Mouse (Mus musculus) cerebellum, postnatal 25 days (tissue): ENCODE data around the gene Fibin.

Source experiments
- DNase-seq, 2 experiments: peaks; one replicate each; pipeline ENCODE4 v3.0.0; 2021; ENCODE audit warnings: mixed read lengths in 2 of 2

Fibin gene

DNA sequence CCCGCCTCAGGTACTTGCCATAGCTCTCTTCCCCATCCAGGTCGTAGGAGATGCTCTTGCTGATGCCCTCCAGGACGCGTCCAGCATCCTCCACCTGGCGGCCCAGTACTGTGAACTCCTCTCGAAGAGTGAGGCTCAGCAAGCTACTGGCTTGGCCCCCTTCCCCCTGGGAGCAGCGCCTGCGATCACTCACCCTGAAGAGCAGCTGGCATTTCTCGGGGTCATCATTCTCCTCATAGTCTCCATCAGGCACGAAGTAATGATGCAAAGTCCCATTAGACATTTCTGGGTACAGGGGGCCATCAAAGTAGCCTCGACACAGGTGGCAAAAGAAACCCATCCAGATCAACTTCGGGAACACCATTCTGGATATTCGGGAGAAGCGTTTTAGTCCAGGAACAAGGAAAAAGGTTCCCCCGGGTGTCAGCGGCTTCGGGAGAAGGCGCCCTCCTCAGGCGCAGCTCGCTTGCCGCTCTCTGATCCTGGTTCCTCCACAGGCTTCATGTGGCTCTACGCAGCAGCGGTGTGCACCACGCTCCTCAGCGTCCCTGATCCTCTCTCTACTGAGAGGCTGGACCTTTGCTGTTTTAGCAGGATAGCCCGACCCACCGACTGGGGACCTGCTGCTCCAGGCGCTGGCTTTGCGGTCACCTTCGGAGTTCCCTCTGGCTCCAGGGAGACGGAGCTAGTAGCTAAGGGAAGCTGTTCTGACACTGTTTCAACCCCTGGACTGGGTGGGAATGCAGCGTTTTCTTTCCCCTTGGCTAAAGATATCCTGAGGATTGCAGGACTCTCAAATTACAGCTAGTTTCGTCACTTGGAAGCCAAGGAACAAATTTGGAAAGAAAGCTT, at the start of gene Fibin:
Fibin (minus strand) TSS at position 752 of the 852 bp plus-strand sequence.
- DNase-seq, result peak; percentile 31 to 49

DNA sequence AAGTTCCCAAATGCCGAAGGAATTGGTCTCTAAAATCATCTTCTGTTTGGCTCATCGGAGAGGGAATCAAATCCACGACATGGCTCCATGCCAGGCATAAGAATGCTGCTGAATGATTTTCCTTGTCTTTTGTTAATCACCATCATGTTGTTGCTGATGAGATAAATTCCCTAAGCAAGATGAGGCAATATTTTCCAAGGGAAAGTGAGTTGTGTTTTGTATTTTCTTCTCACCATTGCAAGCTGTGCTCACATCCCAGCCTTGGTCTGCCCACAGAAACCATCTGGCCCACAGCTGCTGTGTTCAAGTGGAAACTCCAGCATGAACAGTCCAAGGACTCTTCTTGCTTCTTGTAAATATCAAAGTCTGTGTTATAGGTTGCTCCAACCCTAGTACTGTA, 48.4 kb upstream of the Fibin start:
- DNase-seq, result no peak

DNA sequence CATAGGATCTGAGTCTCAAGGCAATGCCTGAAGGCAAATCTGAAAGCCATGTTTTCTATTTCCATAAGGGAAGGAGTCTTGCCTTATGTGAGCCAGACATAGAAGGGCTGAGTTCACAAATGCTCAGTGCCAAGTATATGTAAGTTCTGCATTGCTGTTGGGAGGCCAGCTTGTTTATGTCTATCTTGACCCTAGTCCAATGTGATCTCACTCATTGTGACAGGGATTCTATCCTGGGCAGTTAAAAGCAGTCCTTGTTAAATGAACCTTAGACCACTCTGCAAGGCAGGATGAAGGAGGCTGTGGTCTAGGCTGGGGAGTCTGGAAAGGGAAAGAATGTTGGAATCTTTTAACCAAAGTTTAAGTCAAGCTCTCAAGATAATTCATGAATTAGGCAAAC, 45.8 kb upstream of the Fibin start:
- no peak for DNase-seq

DNA sequence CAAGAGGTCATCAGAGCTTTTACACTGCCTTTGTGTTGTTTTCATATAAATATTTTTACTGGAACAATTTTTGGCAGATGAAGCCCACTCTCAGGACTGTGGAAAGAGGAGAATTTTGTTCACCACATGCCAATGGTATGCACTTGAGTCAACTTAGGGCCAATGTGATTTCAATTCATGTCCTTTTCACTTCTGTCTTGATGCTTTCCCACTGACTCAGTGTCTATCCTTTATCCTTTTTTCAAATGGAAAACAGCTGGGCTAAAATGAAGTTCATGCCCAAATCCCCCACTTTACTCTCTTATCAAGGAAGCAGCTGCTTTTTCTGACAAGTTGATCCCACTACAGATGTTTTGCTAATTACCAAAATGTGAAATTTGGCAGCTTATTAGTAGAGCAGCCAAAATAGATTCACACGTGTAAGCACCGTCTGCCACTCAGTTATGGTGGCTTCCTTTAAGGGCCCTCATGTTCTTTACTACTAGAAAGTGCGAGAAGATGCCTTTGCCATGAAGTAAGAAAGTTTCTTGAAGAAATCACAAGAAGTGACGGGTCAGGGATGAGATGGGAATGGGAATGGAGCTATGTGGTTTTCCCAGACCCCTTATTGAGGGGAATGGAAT, 29.8 kb upstream of the Fibin start:
- DNase-seq, result no peak

DNA sequence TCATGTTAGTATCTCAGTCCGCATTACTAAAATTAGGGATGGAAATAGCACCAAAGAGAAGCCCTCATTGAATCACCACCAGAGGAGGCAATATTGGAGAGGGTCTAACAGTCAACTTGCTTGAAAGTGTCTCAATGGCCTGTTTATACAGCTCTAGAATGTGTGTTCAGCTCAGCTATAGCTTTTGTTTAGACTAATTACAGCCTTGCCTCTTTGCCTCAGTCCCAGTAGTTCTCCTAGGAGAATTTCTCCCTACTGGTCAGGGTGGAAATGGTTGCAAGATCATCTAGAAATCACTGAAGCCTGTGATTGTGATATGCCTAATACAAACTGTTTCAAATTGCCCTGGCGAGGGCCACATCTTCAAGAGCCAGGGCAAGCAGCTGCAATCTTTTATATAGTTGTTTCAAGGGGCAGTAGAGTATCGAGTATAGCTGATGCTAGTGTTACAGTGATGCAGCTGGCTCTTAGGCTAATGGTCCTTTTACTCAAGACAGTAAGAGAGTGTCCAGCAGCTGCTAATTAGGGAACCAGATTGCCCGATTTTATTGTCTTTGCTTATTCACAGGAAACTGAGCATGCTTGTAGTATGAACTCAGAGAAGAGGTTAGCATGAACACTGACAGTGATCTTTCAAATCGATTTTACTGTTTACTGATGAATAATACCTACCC, 27.9 kb upstream of the Fibin start:
- no peak for DNase-seq

DNA sequence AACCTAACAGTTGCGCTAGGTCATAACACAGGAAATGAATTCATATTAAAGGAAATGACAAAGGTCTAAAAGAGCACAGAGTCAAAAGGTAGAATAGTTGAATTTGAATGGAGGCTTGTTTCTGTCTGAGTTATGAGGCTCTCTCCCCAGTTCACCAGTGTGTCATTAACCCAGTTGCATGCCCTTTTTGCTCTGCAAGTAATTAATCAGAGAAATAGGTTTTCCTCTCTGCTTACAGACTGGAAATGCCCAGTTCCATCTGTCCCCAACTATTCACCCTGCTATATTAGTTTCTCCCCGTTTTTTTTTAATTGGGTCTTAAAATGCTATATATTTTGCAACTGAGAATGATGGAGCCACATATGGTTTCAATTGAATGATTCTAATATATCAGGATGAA, 16.8 kb upstream of the Fibin start:
- no peak for DNase-seq

DNA sequence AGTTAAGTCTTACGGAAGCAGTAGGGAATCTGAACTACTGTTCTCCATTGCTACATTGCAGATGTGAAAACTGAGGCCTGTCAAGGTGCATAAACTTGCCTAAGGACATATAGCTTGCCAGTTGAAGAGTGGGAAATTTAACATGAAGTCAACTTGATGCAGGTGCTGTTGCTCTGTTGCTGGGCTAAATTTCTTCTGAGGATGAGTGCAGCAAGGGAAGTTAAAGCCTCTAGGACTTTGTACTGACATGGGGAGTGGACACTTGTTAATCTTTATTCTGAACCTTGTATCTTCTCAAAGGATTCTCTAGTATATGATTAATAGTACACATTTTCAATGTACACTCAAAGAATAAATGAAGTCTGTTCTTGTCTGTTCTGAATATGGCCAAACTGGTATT, 13.7 kb upstream of the Fibin start:
- no peak for DNase-seq

DNA sequence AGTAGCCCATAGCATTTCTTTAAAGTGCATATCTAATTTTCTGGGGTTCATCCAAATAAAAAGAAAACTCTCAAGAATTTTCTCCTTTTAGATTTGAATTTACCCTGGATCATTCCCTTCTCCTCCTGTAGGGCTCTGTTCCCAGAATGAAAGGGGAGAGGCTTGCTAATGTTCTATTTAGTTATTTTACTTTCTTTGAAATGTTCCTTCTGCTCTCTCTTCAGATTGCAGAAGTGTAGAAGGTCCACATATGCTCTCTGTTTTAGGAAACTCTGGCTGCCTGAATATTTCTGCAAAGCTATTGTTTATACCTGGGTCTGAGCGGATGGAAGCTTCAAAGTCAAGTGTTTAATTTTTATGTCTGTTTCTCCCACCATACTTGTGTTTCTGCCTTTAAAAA, 12.5 kb upstream of the Fibin start:
- DNase-seq, result no peak

DNA sequence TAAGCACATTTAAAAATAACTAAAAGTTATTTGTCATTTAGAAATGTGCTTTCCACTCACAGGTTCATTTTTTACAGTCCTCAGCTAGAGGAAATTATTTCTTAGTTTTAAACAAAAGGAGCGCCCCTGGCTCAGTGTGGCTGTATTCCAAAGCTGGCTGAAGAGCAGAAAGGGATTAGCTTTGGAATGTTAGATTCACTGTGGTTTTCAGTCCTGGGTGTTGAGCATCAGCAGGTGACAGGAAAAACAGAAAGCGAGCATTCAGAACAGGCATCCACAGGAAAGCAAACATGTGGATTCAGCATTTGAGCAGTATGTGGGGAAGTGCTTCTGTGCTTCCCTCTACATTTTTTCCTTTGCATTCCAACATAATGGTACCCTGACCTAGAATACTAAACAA, 10.2 kb upstream of the Fibin start:
- no peak for DNase-seq

DNA sequence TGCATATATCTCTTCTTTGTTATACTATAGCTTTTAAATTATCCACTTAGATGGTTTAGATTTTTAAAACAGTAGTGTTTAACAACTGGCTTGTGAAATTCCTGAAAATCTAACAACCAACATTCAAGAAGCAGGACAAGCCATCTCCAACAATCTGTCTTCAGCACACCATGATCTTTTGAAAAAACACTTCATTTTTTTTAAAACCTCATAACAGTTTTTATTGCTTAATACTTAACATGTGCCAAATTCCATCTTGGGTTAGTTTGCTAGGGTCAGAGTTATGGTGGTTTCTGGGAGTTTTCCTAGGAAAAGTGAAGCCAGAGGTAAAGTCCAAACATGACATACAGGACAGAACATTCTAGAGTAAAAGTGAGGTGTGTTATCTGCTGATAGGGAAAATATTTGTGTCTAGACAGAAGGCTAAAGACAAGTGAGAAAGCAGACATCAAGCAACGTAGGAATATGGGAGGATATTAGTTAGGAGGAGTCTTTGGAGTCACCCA, 4.5 kb upstream of the Fibin start:
- no peak for DNase-seq

DNA sequence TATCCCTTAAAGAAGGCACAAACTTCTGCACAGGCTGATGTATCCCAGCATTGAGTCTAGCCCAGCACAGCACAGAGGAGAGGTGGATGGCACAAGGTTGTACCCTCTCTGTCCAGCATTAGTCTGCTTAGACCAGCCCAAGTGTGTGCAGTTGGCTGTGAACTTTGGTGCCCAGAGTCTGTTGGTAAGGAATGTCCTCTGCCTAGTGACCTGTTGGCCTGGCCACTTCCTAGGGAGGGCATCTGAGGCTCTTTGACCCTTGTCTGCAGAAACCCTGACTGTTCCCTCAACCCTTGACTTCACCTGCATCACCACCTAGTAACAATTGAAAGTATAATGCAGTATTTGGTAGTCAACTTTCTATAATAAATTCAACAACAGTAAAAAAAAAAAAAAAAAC, 2.4 kb upstream of the Fibin start:
- no peak for DNase-seq

DNA sequence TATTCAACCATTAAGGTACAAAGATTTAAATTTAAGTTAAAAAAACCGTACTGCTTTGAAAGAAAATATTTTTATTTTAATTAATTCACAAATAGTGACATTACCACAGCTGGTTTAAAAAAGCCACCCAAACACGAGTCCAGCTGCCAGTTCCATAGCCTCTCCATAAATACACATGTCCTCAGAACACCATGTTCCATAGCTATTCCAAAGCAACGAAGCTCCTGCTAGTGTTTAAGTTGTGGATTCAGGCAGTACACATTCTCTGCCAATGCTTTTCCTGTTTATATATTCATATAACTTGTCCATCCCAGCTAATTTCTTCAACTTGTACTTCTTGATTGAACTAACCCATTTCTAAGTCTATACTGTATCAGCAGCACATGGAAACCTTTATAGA, 872 bp upstream of the Fibin start:
- DNase-seq, result no peak

DNA sequence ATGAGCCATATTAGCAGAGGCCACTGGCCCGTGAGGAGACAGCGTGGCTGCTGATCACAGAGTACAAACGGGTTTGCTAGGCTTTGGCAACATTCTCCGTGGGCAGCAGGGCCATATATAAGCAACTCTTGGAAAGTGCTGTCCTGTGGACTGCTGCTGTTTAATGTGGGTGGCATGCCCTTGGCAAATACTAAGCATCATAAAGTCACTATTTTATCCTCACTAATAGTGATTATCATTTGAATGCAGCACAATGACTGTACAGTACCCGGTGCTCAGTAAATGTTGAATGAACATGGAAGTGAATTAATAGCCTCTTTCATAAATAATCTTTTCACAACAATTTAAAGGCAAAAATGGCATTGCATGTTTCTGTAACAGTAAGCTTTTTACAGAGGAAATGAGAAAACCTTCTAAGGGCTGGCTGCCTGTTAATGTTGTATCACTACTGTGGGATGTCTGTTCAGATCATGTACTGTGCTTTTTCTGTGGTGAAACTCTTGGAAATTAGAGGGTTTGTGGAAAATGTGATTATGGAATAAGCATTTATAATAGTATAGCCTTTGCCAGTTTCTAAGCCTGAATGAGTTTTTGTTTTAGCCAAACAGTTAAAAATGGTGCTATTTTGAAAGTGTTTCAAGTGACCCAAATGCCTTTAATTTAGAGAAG, 9.5 kb downstream of the Fibin start:
- no peak for DNase-seq

DNA sequence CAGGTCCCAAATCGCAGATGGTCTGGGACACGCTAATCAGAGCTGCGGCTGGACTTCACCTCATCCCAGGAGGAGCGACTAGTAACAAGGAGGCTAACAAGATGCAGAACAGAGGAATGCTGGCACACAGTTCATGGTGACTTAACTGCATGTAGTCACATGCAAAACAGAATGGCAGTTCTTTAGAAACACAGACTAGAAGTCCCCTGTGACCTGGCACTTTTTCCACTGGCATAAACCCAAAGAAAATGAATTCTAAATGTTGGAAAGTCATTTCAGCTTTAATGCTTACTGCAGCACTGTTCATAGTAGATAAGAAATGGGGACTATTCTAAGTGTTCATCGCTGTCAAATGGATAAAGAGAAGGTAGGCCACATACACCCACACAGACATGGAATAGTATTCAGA, 11.1 kb downstream of the Fibin start:
- no peak for DNase-seq

DNA sequence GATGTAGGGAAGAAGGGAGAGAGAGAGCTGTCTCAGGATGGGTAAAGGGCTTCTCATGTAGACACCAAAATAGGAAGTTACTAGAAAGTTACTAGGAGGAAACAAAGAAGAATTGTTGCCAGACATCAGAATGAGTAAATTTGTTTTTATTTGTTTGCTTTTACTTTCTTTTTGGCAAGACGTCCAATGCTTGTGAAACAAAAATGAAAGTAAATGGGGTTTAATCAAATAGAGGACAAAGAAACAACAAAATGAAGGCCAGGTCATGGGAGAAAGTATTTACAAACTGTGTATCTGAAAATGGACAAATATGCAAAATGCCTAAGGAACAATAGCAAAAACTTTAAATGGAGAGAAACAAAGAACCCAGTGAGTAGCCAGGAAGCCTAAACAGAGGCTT, 11.6 kb downstream of the Fibin start:
- DNase-seq, result no peak

DNA sequence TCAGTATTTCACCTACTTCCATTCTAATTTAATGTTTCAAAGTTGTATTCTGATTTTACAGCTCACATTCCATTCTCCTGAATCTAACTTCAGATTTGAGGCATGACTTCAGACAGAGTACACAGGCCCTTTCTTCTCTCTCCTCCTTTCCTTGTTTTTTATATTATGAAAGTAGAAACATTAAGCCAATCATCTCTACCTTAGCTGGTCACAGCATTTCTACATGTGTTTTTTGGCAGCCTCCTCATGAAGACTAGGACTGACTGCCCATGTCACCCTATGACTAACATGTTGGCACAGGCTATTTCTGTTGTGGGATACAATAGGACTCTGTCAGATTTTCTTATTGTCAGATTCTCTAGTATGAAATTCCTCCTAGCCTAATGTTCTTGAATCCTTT, 34.0 kb downstream of the Fibin start:
- no peak for DNase-seq

DNA sequence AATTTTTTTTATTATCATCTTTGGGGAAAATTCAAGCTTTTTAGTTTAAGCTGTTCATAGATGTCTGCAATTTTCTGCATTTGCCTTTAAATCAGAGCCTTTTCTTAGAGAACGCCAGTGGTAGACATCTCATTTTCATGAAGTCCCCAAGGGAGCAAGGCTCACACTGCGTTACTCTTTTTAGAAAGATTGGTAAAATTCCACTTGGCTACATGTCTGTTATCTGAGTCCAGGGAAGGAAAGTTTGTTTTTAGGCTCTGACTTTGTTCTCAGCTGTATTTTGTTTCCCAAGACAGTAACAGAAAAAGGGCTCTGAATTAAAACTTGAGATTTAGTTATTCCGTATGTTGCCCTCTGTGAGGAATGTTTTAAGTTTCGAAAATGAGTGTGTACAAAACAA, 43.0 kb downstream of the Fibin start:
- no peak for DNase-seq

DNA sequence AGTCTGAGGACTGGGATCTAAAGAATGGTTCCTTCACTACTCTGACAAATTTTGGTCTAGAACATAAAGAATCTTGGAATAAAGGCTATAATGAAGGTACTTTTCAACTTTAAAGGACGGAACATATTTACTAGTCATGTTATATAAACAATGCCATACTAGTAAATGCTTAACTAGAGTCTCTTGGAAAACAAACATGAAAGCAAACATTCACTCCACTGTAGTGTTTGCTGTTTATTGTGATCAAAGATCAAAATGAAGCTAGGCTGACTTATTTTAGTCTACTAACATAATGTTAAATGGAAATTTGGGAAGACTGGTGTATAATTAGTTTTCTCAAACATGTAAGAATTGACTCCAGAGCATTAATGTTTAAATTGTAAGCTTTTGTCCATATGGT, 43.7 kb downstream of the Fibin start:
- no peak for DNase-seq

DNA sequence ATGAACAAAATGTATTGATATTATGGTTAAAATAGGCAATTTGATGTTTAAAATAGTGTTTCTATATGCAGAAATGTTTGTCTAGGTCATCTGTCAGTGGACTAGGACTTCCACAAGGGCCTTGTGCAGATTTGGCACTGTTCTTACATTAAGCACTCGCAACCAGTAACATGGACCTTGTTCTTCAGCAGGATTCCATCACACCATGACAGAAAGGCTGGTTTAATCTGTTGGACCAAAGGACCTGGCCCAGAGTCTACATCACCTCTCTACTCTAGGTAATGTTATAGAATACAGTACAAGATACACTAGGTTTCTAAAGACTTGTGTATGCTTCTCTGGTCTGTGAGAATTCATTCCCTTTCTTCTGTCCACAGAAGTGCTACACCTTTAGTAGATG, 44.3 kb downstream of the Fibin start:
- no peak for DNase-seq

DNA sequence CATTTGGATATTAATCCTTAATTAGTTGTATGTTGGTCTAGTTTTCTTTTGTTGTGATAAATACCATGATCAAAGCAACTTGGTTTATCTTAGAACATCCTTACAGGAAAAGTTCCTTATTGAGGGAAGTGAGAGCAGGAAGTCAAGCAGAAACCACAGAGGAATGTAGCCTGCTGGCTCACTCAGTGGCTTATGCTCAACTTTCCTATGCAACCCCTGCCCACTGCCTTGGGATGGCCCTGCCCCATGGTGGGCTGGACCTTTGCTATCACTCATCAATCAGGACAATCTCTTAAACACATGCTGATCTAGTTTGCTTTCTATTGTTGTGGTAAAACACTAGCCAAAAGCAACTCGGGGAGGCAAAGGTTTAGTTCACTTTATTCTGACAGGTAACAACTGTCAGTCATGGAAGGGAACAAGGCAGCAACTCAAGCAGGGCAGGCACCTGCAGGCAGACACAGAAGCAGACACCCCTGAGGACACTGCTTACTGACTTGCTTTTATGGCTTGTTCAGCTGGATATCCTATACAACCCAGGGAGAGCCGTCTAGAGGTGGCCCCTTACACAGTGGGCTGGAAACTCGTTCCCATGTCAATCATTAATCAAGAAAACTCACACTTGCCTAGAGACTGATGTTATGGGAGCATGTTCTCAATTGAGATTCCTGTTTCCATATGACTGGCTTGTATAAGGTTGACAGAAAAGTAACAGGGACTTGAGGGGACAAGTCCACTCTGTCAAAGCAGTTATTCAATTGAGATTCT, 46.7 kb downstream of the Fibin start:
- DNase-seq, result no peak

DNA sequence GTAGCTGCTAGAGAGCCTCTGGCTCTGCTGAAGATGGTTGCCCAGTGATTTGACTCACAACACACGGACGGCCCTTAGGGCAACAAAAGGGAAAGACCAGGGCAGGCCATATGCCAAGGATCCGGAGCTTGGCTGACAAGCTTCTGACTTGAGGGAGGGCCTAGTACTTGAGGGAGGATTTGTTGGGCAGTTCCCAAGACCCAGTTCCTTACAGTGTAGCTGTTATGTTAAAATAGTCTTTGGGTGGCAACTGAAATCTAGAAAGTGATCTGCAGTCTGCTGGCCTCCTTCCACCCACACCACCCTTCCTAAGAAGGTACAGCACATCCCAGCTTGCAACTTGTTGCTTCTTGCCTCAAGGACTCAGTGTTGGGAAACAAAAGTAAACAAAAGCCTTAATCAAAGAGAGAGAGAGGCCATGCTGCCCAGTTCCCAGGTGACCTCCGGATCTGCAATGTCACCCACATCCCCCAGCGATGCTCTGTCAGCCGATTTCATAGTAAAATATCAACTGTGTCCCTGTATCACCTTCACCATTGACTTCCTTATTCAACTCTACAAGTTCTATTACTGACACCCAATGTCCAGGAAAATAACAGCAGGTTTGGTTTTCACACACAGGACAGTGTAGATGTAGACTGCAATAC, 48.4 kb downstream of the Fibin start, which contains the start of gene Bbox1:
Bbox1 (minus strand) TSS at position 52 of the 647 bp plus-strand sequence.
- DNase-seq, result peak in 1 of 2 experiments; percentile 22

DNA sequence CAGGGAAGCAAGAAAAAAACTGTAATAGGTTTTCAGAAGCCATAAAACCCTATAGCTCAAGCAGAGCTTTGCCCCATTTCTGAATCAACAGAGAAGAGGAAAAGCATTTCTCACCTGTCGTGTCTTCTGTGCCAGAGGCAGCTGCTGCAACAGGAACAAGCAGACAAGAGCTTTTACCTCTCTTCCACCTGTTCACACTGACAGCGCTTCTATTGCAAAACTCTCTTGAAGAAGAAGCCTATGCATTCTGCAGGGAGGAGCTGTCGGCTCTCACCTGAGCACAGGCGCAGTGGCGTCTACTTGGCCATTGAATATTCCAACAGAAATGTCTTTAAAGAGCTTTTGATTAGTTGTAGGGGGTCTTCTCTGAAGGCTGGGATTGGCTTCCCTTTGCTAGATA, 48.9 kb downstream of the Fibin start:
- DNase-seq, result no peak
